Mouse (Mus musculus) erythroid progenitor cell, adult 5-6 weeks (primary cell): Measurements from ENCODE around the gene Gm20388. TPM values are rescaled to one million over a fixed set of nuclear protein-coding genes. Genes with fewer than 3 reads are reported as not detected.

Source experiments
- ATAC-seq: replicated peaks from 2 replicates; pipeline ENCODE4 v1.8.0; 2016; ENCODE audit warnings: moderate number of reproducible peaks, mild to moderate bottlenecking, moderate TSS enrichment, inconsistent platforms; ENCODE audit not compliant: poor library complexity, low FRiP score, severe bottlenecking
- total RNA-seq, 2 experiments: library from RNA; stranded (forward) in 1 of 2; stranded (reverse) in 1 of 2; fragments of 150-400 nt in 1 of 2; fragments of 186-747, 209-891 nt in 1 of 2; gene quantifications; 2 replicates each; pipeline versions ENCODE4 v1.2.3 to v1.2.4; 2015 to 2017; ENCODE audit warnings: low replicate concordance in 2 of 2

The Gm20388 gene
- total RNA-seq, 2 experiments from 2014 or later, result 4.2 TPM; not detected in 1

GRCm38 (mm10) chr8:121216441-121216949, 1305.9 kb downstream of the Gm20388 start:
- ATAC-seq, result no peak

DNA sequence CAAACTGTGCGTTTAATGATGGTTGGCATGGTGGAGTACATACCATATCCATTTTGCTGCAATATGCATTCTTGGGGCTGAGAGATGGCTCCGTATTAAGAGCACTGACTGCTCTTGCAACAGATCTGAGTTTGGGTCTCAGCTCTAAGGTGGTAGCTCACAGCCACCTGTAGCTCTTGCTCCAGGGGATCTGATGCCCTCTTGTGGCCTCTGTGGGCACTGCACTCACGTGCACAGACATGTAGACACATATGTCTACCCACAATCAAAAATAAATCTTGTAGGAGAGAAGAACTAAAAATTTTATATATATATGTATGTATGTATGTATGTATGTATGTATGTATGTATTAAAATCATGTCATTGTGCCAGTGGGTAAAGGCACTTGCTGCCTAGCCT, 1307.8 kb downstream of the Gm20388 start:
- no peak for ATAC-seq

GRCm38 (mm10) chr8:121220103-121220899, 1309.7 kb downstream of the Gm20388 start:
- ATAC-seq, result no peak

DNA sequence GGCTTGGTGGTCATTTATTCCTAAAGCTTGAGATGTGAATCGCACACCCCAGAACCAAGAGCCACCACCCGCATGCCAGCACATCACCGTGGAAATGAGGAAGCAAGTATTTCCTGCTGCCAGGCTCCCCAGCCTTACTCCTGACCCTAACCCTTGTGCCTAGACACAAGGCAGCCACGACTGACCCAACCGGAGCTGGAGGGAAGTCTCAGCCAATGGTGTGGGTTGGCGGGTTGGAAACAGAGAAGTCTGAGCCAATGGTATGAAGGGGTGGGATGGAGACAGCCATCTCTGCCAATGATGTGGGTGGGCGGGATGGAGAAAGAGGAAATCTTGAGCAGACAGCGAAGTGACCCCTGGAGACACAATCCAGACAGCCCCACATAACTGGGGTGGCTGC, 1314.1 kb downstream of the Gm20388 start:
- no peak for ATAC-seq

DNA sequence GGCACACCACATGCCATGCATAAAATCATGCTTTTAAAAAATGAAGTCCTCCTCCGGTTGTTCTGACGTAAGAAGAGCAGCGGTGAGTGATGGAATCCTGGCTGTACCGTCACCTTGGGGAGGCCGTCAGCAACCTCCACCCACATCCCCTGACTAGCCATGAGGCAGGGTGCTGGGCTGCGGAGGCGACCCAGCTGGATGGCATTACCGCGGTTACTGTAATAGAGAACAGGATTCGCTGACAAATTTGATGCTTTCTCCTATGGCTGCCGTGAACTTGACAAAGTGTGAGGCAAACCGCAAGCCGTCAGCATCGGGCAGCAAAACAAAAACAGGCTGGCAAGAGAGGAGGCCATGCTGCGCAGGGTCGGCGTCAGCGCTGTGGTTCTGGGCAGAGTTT, 1317.1 kb downstream of the Gm20388 start:
- ATAC-seq, result no peak

DNA sequence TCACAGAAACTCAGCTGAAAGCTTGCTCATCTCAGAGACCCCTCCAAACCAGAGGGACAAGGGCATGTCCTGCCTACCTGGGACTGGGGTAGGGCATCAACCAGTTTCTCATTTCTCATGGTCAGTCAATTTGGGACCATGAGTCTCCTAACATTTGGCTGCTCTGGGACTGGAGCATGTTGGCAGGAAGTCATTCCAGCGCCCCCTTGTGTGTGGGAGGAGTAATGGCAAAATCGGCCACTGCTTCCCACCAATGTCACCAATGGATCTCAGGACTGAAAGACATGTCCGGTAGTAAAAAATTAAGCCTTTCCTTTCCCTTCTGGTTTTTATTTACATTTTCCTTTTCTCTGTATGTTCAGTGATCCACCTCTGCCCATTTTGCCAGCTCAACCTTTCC, 1318.3 kb downstream of the Gm20388 start:
- ATAC-seq, result no peak

DNA sequence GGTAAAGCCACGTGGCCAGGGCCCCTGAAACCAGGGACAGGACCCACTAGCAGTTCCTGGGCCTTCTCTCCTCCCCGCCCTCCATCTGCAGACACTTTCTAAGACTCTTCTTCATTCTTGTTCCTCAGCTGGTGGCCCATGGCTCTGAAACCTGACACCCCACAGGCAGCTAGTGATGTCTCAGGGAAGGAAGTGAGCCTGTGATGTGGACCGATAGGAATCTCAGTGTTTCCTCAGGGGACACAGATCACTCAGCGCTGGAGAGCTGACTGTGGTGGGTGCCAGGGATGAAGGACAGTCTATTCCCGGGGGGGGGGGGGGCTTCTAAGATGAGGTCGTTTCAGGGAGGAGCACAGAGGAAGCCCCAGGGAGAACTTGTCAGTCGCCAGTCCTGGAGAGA, 1318.9 kb downstream of the Gm20388 start:
- ATAC-seq, result no peak

GRCm38 (mm10) chr8:121233196-121233595, 1322.6 kb downstream of the Gm20388 start:
- no peak for ATAC-seq

DNA sequence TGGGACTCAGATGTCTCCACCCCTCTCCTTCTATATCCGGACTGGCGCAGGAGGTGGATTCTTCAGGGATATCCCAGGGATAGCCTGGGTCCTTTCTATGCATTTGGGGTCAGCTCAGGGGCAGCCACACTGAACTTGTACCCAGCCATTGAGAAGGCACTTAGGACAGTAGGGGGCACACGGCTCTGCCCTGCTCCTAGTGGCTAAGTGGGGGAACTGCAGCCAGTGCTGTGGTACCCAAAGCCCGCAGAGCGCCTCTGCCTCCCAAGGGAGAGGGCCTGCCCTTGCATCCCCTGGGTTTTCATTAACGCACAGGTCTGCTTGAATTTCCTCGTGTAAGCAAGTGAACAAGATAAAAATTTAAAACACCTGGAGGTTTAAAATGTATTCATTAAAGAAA, 1324.3 kb downstream of the Gm20388 start:
- ATAC-seq, result no peak; the same call in 1 of the 2 replicates

DNA sequence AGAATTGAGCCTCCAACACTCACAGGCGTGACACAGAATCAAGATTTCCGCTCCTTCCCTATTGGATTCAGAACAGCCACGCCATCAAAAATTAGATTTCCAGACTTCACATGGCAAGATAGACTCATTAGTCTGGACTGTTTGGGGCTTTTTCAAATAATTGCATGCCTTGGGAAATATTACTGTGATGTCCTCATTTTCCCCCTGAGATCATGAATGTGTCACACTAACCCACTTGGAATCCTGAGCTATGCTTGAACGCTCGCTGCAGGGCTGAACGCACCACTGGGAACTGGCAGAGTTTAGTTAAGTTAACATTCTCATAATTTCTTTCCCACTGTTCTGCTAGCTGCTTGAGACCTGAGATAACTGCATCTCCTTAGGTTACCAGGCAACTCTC, 1329.0 kb downstream of the Gm20388 start:
- no peak for ATAC-seq

DNA sequence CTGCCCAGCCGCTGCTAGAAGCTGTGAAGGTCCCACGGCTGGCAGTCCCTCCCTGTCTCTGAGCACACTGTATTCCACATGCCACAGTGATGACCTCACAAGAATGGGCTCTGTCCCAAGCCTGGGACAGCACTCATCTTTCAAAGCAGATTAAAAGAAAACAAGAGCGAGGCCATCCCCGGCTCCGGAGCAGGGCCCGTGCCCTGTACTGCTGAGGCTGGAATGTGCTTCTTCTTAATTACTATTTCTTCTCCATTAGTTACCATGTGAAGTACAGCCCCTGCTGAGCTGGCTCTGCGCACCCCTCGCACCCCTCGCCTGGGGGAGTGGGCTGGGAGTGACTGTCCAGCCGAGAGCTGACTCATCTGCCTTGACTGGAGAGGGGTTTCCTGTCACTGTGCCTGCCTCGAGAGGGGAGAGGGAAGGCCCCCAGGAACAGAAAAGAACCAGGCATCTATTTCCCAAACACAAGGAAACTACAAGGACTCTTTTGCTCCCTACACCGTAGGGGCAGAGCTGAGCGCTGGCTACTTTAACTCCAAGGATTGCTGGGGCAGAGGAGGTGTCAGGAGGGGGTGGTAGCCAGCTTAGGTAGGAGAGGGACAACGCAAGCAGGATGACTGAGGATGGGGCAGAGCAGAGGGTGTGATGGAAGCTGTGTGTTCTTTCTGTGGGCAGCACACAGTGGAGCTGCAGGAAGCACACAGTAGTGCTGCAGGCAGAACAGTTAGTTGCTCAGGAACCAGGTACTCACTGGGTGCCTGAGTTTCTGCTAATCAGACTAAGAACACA, 1331.3 kb downstream of the Gm20388 start:
- ATAC-seq, result no peak

DNA sequence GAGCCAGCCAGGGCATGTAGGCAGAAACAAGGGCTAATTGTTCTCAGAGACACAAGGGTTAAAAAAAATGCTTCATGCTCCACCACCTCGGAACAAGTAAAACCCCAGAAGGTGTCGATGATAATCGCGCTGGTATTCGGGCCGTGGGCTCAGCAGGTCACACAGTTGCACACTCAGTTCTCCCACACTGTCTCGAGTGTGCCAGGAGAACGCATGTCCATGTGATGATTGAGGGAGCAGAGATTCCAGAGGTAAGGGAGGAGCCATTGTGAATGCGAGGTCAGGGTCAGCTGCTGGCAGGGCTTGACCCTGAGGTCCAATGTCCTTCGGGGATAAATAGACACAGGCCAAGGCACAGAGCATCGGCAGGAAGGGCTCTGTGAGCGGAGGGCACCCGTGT, 1332.0 kb downstream of the Gm20388 start:
- no peak for ATAC-seq

- no peak for ATAC-seq
Observed at GRCm38 (mm10) chr8:121248823-121249222, 1338.2 kb downstream of the Gm20388 start.

DNA sequence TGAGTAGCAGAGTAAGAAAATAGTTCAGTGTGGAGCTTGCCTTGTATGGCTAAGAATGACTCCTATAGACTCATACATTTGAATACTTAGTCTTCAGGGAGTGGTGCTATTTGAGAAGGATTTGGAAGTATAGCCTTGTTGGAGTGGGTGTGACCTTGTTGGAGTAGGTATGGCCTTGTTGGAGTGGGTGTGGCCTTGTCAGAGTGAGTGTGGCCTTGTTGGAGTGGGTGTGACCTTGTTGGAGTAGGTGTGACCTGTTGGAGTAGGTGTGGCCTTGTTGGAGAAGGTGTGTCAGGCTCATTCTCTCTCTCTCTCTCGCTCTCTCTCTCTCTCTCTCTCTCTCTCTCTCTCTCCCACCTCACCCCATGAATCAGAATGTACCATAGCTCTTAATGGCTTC, 1338.8 kb downstream of the Gm20388 start:
- ATAC-seq, result no peak

- ATAC-seq, result no peak
Observed at GRCm38 (mm10) chr8:121251089-121251488, 1340.4 kb downstream of the Gm20388 start.

- no peak for ATAC-seq
Observed at GRCm38 (mm10) chr8:121255727-121256265, 1345.2 kb downstream of the Gm20388 start.

GRCm38 (mm10) chr8:121258126-121258792, 1347.6 kb downstream of the Gm20388 start:
- ATAC-seq, result no peak

DNA sequence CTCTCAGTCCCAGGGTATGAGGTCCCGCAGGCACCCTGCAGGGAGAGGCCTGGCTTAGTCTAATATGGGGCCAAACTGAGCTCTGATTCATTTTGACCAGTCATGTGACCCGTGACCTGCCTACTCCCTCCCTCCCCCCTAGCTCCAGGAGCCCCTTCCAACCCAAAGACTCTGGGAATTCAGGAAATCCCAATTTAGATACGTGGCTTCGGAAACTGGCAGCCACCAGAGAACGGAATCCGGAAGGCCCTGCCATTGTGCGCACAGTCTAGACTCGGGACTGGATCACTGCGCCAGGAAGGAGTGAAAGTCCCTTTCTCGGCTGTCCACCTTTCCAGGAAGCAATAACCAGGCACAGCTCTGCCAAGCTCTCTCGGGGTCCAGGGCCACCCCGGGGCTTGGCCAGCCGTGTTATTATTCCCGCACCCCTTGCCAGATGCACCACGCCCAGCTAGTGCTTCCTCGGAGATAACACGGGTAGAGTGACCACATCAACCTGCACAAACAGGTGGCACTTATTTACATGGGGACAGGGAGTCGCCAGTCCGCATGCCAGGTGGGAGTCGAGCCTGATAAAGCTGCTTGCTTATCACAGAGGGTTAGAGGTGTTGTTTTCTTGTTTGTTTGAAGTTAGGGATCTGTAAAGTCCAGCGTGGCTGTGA, 1352.2 kb downstream of the Gm20388 start:
- no peak for ATAC-seq

GRCm38 (mm10) chr8:121263390-121263775, 1352.7 kb downstream of the Gm20388 start:
- no peak for ATAC-seq

GRCm38 (mm10) chr8:121264260-121264659, 1353.6 kb downstream of the Gm20388 start:
- no peak for ATAC-seq
